Mouse (Mus musculus) small intestine, adult 2 months (tissue): Measurements from ENCODE around the gene Ninj2.

Experiments used
- CTCF ChIP-seq: fragments of 200-500 bp; IDR thresholded peaks from 2 replicates; pipeline ENCODE4 v1.5.1; 2012; ENCODE audit warnings: low read depth, mild to moderate bottlenecking, control low read depth, inconsistent platforms, low read length, moderate library complexity, mixed read lengths; ENCODE audit not compliant: insufficient replicate concordance, insufficient read length; ENCODE audit errors: extremely low read depth
- POLR2A ChIP-seq: fragments of 200-500 bp; IDR thresholded peaks from 2 replicates; pipeline ENCODE4 v1.6.1; 2012; ENCODE audit warnings: low read depth, mild to moderate bottlenecking, control low read depth, inconsistent platforms, low read length, moderate library complexity

DNA sequence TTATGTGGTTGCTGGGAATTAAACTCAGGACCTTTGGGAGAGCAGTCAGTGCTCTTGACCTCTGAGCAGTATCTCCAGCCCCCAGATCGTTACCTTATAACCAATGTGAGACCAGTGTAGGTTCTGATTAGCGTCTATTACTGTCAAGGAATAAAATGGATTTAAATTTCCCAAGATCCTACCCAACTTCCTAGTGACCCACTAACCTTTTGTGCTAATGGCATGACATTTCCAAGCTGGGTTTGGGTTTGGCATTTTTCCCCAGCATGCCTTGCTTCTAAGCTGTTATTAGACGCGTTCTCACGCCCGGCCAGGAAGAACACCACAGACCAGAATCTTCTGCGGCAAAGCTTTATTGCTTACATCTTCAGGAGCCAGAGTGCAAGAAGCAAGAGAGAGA, 34.2 kb downstream of the Ninj2 start:
- TF ChIP-seq CTCF (no peak), POLR2A (no peak)
